Mouse (Mus musculus) forebrain, postnatal 0 days (tissue): ENCODE measurements around the gene Mrps7. TPM values are rescaled to one million over a fixed set of nuclear protein-coding genes. Genes with fewer than 3 reads are reported as not detected.

ENCODE experiments used
- ATAC-seq: fragments of 200-750 bp; cut with Nextera tagmentation; 2 replicates; pipeline ENCODE4 v1.8.0; 2017; ENCODE audit warnings: mild to moderate bottlenecking, moderate library complexity
- DNase-seq: peaks from one replicate; pipeline ENCODE4 v3.0.0-alpha.2; 2015
- H3K27ac ChIP-seq: fragments of 300-500 bp; sonication (generic); 2 replicates; pipeline ENCODE4 v1.5.1; 2014; ENCODE audit warnings: low read depth, mild to moderate bottlenecking, antibody characterized with exemption, low read length, moderate library complexity, mixed read lengths
- H3K27me3 ChIP-seq: fragments of 300-500 bp; sonication (generic); 2 replicates; pipeline ENCODE4 v1.6.1; 2014; ENCODE audit warnings: mild to moderate bottlenecking, low read length, mixed read lengths; ENCODE audit not compliant: insufficient read depth
- H3K36me3 ChIP-seq: fragments of 300-500 bp; sonication (generic); 2 replicates; pipeline ENCODE4 v1.6.1; 2014; ENCODE audit warnings: mild to moderate bottlenecking, moderate library complexity; ENCODE audit not compliant: insufficient read depth
- H3K4me1 ChIP-seq: fragments of 300-500 bp; sonication (generic); 2 replicates; pipeline ENCODE4 v1.6.1; 2014; ENCODE audit warnings: antibody characterized with exemption; ENCODE audit not compliant: insufficient read depth
- H3K4me2 ChIP-seq: fragments of 300-500 bp; sonication (generic); 2 replicates; pipeline ENCODE4 v1.6.1; 2014; ENCODE audit warnings: low read depth, mild to moderate bottlenecking, moderate library complexity
- H3K4me3 ChIP-seq: fragments of 300-500 bp; sonication (generic); 2 replicates; pipeline ENCODE4 v1.5.1; 2014; ENCODE audit warnings: low read depth, low read length, mixed read lengths
- H3K9ac ChIP-seq: fragments of 300-500 bp; sonication (generic); 2 replicates; pipeline ENCODE4 v1.6.1; 2014; ENCODE audit warnings: mild to moderate bottlenecking
- H3K9me3 ChIP-seq: fragments of 300-500 bp; sonication (generic); 2 replicates; pipeline ENCODE4 v1.6.1; 2016; ENCODE audit warnings: low read length
- CTCF ChIP-seq: sonication (generic); IDR thresholded peaks from 2 replicates; pipeline ENCODE4 v1.5.1; 2016; ENCODE audit warnings: antibody characterized with exemption, control low read depth, low read depth
- WGBS: fragments of 180-500 bp; shearing (Covaris S2); extraction: QIAGEN DNeasy Blood & Tissue Kit; methylation state at CpG from one replicate; pipeline ENCODE4 v1.1.7; 2014; 5-methylcytosine and 5-hydroxymethylcytosine counted together
- polyA plus RNA-seq: library from polyadenylated mRNA; unstranded; fragments of >200 nt; fragmentation: Nextera tagmentation; extraction: Ambion mirVana; gene quantifications from 2 replicates; pipeline ENCODE4 v1.2.1, GENCODE M21; 2015
- total RNA-seq: library from RNA; depleted of rRNA; stranded (reverse); fragments of >200 nt; gene quantifications from 2 replicates; pipeline ENCODE4 v1.2.3, GENCODE M21; 2014; rRNA removed

Mrps7 gene
- total RNA-seq (34.6 and 46.3 TPM in 2 replicates), polyA plus RNA-seq (74.1 and 78.1 TPM in 2 replicates)

DNA sequence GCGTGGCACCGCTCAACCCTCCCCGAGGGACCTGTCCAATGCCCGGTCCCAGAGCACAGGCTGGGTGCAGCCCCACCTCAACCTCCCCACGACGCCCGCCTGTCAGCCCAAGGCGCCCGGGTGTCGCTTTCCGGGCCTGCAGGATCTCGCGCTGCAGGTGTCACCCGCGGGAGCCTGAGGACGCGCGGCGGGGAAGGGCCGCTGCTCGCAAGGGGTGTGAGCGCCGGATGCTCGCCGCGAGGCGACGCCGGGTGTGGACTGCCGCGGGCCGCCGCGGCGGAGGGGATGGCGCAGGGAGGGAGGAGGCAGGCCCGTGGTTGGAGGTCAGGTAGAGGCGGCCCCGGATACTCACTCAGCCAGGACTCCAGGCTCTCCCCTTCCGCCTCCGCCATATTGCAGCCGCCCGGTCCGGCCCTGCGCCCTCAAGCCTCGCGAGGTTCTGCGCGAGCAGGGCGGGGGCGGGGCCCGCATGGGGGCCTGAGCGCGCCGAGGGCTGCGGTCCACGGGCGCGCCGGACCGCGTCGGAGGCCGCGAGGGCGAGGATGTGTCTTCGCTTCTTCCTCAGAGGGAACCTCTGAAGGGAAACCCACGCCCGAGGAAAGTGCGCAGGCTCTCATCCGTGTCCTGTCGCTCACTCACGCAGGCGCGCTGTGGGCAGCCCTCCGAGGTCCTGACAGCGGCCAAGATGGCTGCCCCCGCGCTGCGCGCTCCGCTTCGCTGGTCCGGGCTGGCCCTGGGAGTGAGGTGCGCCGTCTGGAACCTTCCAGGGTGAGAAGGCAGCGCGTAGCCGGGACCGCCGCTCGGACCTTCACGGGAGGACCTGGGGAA, at the start of gene Mrps7, which contains the start of gene Gga3:
TSS of gene Mrps7 (plus strand) at position 450 of the 828 bp plus-strand sequence.
TSS of gene Gga3 (minus strand) at position 576 of the 828 bp plus-strand sequence.
- H3K9ac ChIP-seq, result peak within 1 kb of the TSS; percentile 97
- H3K27ac ChIP-seq, result peak within 1 kb of the TSS; percentile 95
- H3K36me3 ChIP-seq, result peaks cover 27% of the 10 kb centered on the region
- peaks cover 15% of the 10 kb centered on the region for H3K4me1 ChIP-seq
- 1% methylated on average over 89 of the region's 93 CpGs for WGBS
- H3K27me3 ChIP-seq, result no peaks in the 10 kb centered on the region
- ATAC-seq, result peak; percentile 98
- no peak for TF ChIP-seq CTCF
- H3K4me3 ChIP-seq, result peak within 1 kb of the TSS; percentile 95
- H3K9me3 ChIP-seq, result no peaks in the 10 kb centered on the region
- H3K4me2 ChIP-seq, result peak within 1 kb of the TSS; percentile 89
- peak; percentile 95 for DNase-seq

DNA sequence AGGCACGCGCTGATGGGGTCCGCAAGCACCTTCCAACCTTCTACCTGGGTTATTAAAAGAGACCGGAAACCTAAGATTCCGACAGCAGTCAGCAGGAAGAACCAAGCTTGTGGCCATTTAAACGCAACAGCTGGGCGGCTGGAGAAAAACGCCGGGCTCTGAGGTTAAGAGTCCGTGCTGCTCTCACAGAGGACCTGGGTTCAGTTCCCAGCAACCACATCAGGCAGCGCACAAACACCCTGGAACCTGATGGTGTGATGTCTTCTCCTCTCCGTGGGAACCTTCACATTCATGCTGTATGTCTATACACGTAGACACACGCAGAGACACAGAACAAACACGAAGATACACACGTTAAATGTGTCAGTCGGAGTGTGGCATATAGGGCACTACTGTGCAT, 48.0 kb upstream of the Mrps7 start:
- Histone ChIP-seq H3K4me2 (no peak overlapping the region), H3K27me3 (no peaks in the 10 kb centered on the region), H3K9ac (no peak overlapping the region), H3K27ac (no peak overlapping the region), H3K4me3 (no peak overlapping the region), H3K9me3 (no peaks in the 10 kb centered on the region), H3K36me3 (no peaks in the 10 kb centered on the region), H3K4me1 (no peaks in the 10 kb centered on the region)
- DNase-seq (no peak), ATAC-seq (no peak)
- TF ChIP-seq CTCF, result no peak
- 84% methylated on average over 17 of the region's 17 CpGs for WGBS

DNA sequence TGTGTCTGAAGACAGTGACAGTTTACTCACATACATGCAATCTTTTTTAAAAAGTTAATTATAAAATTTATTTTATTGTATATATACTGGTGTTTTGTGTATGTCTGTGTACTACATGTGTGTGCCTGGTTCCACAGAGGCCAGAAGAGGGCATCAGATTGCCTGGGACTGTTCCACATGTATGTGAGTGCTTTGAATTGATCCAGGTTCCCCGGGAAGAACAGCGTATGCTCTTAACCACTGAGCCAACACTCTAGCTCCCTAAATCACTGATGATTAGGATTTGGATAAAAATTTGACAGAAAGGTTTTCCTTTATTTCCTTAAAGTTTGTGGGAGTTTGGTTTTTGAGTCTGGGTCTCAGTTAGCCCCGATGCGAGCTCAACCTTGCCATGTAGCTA, 40.3 kb upstream of the Mrps7 start:
- 0 out of 2 replicates have a peak, but pooled peaks have one; percentile 4 for TF ChIP-seq CTCF
- DNase-seq (no peak), ATAC-seq (no peak)
- no peaks in the 10 kb centered on the region for H3K9me3 ChIP-seq
- 0 out of 2 replicates have a peak, but pooled peaks cover 7% of the 10 kb centered on the region for H3K4me1 ChIP-seq
- peaks cover 15% of the 10 kb centered on the region for H3K36me3 ChIP-seq
- H3K9ac ChIP-seq, result peak overlapping the region; percentile 69; the same call in 1 of the 2 replicates
- H3K27ac ChIP-seq, result peak overlapping the region; percentile 76
- no peaks in the 10 kb centered on the region for H3K27me3 ChIP-seq
- peak overlapping the region; percentile 73 for H3K4me3 ChIP-seq
- WGBS, result 49% methylated on average over 4 of the region's 4 CpGs
- peak overlapping the region; percentile 63 for H3K4me2 ChIP-seq

DNA sequence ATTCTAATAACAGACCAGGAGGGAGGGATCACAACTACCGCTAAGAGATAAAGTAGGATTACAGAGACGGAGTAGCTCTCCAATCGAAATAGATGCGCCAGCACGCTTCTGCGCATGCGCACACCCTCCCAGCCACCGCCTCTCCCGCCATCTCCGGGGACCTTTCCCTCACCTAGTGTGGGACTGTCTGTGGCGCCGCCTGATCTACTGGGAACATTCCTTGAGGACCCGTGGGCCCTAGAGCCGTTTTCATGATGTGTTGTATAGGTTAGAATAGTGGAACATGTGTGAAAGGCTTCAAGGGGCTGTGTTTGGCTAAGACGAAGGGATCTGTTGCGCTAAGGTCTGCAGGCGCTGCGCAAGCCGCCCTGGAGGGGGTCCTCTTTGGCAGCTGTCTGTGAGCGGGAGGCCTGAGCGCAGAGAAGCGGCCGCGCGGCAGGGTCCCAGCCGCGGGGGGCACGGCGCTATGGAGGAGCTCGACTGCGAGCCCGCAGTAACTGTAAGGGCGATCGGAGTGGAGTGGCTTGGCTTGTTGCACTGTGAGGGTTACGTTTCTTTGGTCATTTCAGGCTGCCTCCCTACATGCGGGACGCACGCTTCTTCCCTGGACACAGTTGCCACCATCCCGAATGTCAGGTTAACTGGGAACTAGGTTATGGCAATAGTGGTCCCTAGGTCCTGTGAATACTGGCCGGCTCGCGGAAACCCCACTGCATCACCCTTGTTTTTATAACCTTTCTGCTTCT, 39.5 kb upstream of the Mrps7 start, which contains the start of gene Nup85:
TSS of gene Nup85 (plus strand) at position 371 of the 746 bp plus-strand sequence.
- DNase-seq (peak; percentile 99), ATAC-seq (peak; percentile 94)
- 0 out of 2 replicates have a peak, but pooled peaks cover 7% of the 10 kb centered on the region for H3K4me1 ChIP-seq
- whole genome bisulfite sequencing, result under 1% methylated on average over 42 of the region's 42 CpGs
- H3K27ac ChIP-seq, result peak within 1 kb of the TSS; percentile 76
- peak within 1 kb of the TSS; percentile 69 for H3K9ac ChIP-seq
- peak within 1 kb of the TSS; percentile 73 for H3K4me3 ChIP-seq
- peak within 1 kb of the TSS; percentile 63 for H3K4me2 ChIP-seq
- no peak; the same call in 1 of the 2 replicates for TF ChIP-seq CTCF
- H3K9me3 ChIP-seq, result no peaks in the 10 kb centered on the region
- H3K36me3 ChIP-seq, result peaks cover 23% of the 10 kb centered on the region
- H3K27me3 ChIP-seq, result no peaks in the 10 kb centered on the region

DNA sequence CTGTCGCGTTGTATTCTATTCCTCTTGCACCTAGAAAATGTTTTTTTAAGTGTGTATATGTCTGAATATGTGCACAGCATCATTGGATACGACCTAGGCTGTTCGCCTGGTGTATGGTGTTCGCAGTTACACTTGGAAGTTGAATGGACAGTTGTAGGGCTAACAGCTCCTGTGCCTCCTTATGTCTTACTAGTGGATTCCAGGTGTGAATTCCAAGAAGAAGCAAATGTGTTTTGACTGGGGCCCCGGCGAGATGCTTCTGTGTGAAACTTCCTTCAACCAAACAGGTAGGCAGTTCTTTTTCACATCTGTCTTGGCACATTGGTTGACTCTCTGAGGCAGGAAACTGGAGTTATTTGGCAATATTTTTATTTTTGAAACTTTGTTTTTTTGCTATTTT, 38.8 kb upstream of the Mrps7 start:
- TF ChIP-seq CTCF, result no peak
- H3K27ac ChIP-seq, result no peak overlapping the region
- 21% methylated on average over 7 of the region's 7 CpGs for WGBS
- peak overlapping the region; percentile 69 for H3K9ac ChIP-seq
- H3K4me1 ChIP-seq, result 0 out of 2 replicates have a peak, but pooled peaks cover 7% of the 10 kb centered on the region
- ATAC-seq (no peak), DNase-seq (no peak)
- peak overlapping the region; percentile 73 for H3K4me3 ChIP-seq
- peak overlapping the region; percentile 63 for H3K4me2 ChIP-seq
- H3K9me3 ChIP-seq, result no peaks in the 10 kb centered on the region
- peaks cover 30% of the 10 kb centered on the region for H3K36me3 ChIP-seq
- H3K27me3 ChIP-seq, result no peaks in the 10 kb centered on the region

DNA sequence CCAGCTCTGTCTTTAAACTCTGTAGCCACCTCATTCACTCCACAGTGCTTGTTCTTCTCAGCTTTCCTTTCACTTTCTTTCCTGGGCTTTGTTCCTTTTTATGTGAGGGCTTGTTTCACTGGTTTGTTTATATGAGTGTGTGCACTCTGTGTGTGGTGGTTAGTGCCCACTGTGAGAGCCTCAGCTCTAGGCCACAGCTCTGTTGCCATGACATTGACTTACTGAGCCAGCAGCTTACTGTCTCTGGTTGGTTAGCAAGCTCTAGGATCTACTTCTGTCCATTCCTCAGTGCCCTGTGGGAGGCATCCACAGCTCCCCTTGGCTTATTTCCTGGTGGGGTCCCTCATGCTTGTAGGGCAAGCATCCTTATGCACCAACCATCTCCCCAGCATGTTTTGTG, 24.6 kb upstream of the Mrps7 start:
- ATAC-seq (no peak), DNase-seq (no peak)
- no peak overlapping the region for H3K27ac ChIP-seq
- H3K4me3 ChIP-seq, result no peak overlapping the region
- no peaks in the 10 kb centered on the region for H3K4me1 ChIP-seq
- TF ChIP-seq CTCF, result no peak
- peaks cover 60% of the 10 kb centered on the region for H3K36me3 ChIP-seq
- H3K4me2 ChIP-seq, result no peak overlapping the region
- H3K9ac ChIP-seq, result no peak overlapping the region
- H3K27me3 ChIP-seq, result no peaks in the 10 kb centered on the region
- H3K9me3 ChIP-seq, result no peaks in the 10 kb centered on the region
